Mouse (Mus musculus) urinary bladder, postnatal 4 days (tissue): Measurements from ENCODE around the gene AI413582.

Experiments
- DNase-seq, 2 experiments: peaks; one replicate each; pipeline ENCODE4 v3.0.0; 2021 to 2022; ENCODE audit warnings: low spot score in 2 of 2

AI413582 gene

GRCm38 (mm10) chr17:27565163-27565941 is at the start of gene AI413582:
Gene AI413582, minus strand, starts transcription at chr17:27565756.
- DNase-seq: peak; percentile 95

- DNase-seq: no peak
Measured at GRCm38 (mm10) chr17:27613016-27613415, 47.5 kb upstream of the AI413582 start.

- DNase-seq: no peak
Measured at GRCm38 (mm10) chr17:27611994-27612393, 46.4 kb upstream of the AI413582 start.

- no peak for DNase-seq
Measured at GRCm38 (mm10) chr17:27611519-27611884, 45.9 kb upstream of the AI413582 start.

DNA sequence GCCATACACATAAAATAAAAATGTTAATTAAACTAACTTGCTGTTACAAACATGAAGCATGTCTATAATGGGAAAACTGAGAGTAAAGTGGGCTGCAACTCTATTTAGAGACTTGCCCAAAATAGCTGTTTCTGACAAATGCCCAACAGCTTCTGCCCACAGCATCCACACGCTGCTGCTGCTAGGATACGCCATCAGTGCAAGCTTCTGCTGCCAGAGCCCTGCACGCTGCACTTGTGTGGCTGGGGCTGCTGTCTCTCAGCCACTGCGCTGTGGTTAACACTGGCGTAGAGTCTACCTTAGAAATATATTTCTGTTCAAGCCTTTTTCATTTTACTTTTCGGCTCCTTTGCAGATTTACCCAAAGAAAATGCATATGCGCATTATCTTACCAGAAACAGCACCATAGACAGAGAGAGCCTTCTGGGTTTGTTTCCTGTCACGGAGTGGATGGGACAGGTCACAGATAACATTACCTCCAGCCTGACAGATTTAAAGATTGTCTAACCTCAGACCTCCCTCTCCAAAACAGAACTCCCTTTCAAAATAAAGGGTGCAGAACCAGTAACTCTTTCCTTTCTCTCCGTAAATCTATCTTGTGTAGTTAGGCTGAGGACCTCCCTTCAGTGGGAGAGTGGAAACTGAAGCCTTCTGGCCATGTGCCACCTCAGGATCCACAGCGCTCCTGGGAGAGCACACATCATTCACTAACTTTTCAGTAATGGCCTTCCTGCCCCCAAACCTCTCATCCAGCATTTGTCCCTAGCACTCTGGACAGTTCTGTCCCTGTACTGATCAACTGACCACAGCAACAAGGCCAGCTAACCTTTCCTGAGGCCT is 45.3 kb upstream of the AI413582 start:
- no peak for DNase-seq

DNA sequence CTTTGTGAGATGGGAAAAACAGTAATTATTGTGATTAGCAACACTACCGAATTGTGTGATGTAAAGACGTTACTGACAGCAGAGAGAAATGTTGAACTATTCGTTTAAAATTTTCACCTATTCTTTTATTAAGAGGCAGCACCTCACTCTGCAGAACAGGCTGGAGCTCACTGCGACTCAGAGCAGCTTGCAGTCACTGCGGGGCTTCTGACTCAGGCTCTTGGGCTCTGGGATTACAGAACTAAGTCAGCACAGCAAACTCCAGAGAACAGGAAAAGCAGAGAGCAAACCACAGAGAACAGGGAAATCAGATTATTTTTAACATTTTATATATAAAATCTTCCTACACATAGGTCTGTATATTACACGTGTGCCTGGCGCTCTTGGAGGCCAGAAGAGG is 44.0 kb upstream of the AI413582 start:
- DNase-seq: no peak

- no peak for DNase-seq
Measured at GRCm38 (mm10) chr17:27603522-27604234, 38.1 kb upstream of the AI413582 start.

GRCm38 (mm10) chr17:27603036-27603435 is 37.5 kb upstream of the AI413582 start:
- no peak for DNase-seq

DNA sequence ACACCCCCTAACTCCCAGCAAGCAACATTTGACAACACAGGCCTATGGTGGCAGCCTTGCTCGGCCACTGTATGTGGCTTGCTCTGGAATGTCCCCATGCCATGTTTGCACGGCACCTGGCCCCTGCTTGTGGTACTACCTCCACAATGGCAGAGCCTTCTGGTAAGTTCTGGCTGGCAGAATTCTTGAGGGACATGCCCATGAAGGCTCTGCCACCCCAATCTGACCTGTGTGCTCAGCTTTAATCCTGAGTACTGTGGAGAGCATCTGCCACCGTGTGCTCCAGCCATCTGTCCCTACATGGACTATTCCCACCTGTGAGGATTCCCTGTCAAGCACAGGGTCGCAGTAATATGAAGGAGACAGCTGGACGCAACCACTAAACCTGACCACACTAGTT is 35.3 kb upstream of the AI413582 start:
- DNase-seq: no peak

DNA sequence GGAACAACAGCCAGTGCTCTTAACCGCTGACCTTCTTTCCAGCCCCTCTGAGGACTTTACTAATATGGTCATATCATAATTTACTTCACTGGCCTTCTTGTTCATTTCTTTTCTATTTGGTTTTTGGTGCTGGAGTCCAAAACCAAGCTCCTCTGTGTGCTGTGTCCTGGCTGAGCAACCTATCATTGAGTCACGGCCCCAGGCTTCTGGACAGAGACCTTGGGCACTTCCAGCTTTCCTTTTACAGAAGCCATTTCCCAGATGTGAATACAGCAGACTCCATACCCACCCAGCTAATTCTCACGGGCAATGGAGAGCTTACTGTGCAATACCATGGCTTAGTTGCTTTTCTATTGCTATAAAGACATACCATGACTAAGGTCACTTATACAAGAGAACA is 34.7 kb upstream of the AI413582 start:
- no peak for DNase-seq

DNA sequence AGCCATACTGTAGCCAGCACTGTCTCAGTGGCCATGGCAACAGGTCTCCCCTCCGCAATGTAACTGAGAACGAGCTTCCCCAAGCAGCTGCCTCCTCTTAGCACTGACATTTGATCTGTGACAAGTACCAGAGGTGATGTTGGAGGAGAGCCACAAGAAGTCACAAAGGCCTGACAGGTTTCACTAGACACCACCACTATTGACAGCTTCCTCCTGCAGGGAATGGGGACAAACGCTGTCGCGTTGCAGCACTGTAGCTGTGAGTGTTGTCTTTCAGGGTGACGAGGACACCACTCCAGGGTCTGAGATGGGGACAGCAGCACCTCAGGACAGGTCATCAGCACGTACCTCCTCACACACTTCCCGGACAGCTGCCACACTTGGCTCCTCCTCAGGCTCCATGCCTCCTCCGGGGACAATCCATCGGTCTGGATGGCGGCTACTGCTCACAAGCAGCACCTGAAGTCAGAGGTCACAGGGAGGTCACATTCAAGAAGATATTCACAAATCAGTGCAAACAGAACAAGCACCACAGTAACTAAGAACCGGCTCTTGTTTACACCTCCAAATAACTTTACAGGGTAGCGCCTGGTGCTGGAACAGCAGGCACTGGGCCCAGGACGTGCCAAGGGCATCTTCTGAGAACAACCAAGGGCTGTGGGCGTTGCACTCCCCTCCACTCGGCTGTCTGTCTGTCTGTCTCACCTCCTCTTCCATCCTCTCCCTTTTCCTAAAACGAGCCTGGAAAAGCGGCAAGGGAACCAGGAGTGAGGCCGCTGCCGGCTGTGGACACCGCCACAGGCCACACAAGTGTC is 31.0 kb upstream of the AI413582 start:
- DNase-seq: no peak

GRCm38 (mm10) chr17:27595659-27596375 is 30.3 kb upstream of the AI413582 start:
- no peak for DNase-seq

DNA sequence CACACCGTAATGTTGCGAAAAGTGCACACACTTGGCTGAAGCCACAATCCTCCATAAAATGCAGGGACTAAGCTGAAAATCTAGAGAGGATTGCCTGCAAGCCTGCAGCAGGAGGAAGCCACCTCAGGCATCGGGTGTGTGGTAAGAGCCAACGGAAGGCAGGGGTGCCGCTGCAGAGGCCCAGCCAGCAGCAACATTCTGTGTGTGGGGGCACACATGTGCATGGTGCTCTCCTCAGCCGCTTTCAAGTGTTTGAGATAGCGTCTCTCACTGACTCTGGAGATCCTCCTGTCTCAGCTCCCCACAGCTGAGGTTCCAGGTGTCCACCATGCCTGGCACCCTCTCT is 27.0 kb upstream of the AI413582 start:
- no peak for DNase-seq

DNA sequence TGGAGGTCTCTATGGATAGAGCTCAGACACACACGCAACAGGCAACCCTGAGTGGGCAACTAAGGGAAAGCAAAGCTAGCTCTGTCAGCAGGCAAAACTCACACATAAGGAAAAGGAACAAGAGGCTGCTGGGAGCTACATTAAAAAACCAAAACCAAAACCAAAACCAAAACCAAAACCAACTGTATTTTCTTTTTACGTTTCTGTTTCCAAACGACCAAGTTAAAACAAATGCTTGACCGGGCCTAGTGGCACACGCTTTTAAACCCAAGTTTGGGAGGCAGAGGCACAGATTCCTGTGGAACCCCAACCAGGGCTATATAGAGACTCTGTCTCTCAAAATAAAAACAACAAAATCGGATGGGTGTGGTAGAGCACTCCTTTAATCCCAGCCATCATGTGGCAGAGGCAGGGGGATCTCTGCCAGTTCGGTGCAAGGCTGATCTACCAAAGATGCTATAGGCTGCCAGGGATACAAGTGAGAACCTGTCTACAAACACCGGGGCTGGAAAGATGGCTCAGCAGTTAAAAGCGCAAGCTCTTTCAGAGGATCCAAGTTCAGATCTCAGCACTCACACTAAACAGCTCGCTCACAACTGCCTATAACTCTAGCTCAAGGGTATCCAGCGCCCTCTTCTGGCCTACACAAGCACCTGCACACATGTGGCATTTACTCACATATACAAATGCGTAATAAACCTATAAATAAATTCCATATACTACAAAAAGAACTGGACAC is 26.4 kb upstream of the AI413582 start:
- DNase-seq: no peak

GRCm38 (mm10) chr17:27588231-27588630 is 22.7 kb upstream of the AI413582 start:
- DNase-seq: no peak

GRCm38 (mm10) chr17:27587252-27587651 is 21.7 kb upstream of the AI413582 start:
- DNase-seq: no peak

DNA sequence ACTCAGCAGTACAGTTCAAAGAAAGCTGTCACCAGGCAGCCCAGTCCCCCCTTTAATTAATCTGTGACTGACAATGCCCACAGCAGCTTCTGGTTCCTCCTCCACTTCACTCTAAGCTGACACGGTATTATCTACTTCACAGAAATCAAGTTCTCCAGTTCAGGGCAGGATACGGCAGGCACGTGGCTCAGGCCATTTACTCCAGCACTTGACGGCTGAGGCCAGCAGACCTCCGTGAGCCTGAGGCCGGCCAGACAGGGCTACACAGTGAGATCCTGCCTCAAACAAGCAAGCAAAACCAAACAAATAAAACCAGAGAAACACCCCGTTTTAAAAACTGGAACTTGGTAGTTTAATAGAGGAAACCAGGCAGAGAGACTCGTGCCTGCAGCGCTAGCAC is 21.1 kb upstream of the AI413582 start:
- no peak for DNase-seq

- no peak for DNase-seq
Measured at GRCm38 (mm10) chr17:27583185-27583894, 17.8 kb upstream of the AI413582 start.

- DNase-seq: no peak
Measured at GRCm38 (mm10) chr17:27580392-27581068, 15.0 kb upstream of the AI413582 start.
